Mouse (Mus musculus) thymus, adult 2 months (tissue): ENCODE results near the gene Olfr1160.

Experiments
- CTCF ChIP-seq: fragments of 200-500 bp; IDR thresholded peaks from 2 replicates; pipeline ENCODE4 v1.5.1; 2012; ENCODE audit warnings: mild to moderate bottlenecking, control low read depth, low read length, moderate library complexity, borderline replicate concordance; ENCODE audit not compliant: control insufficient read depth, poor library complexity, insufficient read depth; ENCODE audit errors: extremely low read depth
- POLR2A ChIP-seq: fragments of 200-500 bp; IDR thresholded peaks from 2 replicates; pipeline ENCODE4 v1.6.1; 2012; ENCODE audit warnings: mild to moderate bottlenecking, low read length, control low read depth, moderate library complexity; ENCODE audit not compliant: control insufficient read depth, poor library complexity, insufficient read depth; ENCODE audit errors: extremely low read depth

DNA sequence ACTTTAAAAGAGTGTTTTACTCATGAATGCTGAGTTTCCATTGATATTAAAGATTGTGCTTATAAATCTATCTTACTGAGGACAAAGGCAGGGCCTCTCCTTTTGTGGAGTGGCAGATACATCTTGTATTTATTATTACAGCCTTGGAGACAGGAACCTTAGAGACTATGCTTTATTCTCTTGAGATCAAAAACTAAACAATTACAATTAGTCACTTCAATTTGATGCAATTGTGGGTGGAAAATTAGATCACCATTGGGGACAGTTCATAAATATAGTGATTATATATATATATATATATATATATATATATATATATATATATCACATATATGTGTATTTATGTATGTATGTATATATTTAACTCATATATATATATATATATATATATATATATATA lies 29.5 kb upstream of the Olfr1160 start, which contains the start of gene Olfr73:
- TF ChIP-seq CTCF (no peak), POLR2A (no peak)
